Mouse (Mus musculus): ENCODE measurements around the gene Dlg2.

DNA sequence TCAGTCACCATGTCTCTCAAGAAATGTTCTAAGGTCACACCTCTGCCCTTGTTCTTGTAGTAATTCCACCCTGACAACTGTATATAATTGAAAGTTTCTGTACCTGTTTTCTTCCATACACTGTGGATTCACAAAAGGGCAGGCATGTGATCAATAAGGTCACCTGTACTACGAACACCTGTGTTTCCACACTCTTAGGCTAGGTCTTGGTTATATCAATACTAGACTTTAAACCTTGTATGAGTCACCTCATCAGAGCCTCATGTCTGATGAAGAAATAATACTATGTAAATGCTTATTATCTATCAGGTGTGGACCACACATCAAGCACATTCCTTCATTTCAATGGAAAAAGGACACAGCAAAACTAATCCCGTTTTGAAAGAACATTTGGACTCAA is 1831.7 kb downstream of the Dlg2 start:
- TF ChIP-seq CTCF (IDR thresholded peaks at IDR 0.05; ENCODE audit: control insufficient read depth, insufficient read depth, insufficient read length) (no peak), MYOG (IDR thresholded peaks at IDR 0.05; ENCODE audit: control insufficient read depth, extremely low read depth, insufficient read length) (no peak)

Measured in C2C12 (cell line).